Mouse (Mus musculus) cerebellum, adult 2 months (tissue): ENCODE measurements around the gene Fbln2.

Experiments used
- CTCF ChIP-seq: fragments of 200-500 bp; IDR thresholded peaks from 2 replicates; pipeline ENCODE4 v1.5.1; 2011; ENCODE audit warnings: low read depth, mild to moderate bottlenecking, control low read depth, low read length, moderate library complexity, borderline replicate concordance; ENCODE audit not compliant: insufficient read depth
- POLR2A ChIP-seq: fragments of 200-500 bp; IDR thresholded peaks from 2 replicates; pipeline ENCODE4 v1.6.1; 2011; ENCODE audit warnings: low read length, control low read depth, borderline replicate concordance; ENCODE audit not compliant: insufficient read depth

DNA sequence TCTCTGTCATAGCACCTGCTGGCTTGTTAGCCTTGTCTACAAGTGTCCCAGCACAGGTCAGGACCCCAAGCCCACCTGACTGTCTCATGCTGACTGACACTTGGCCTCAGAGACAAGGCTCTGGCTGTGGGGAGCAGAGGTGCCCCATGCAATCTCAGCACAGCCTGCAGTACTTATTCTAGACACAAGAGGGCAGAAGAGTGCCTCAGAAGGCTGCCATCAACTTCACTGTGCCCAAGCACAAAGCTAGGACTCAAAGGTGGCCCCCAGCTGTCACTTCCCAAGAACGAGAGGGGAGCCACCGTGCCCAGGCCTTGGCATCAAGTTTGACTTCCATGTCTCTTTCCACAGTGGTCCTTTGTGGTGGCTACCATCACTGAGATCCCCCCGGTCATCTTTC lies 47.0 kb upstream of the Fbln2 start:
- TF ChIP-seq CTCF (peak; percentile 95), POLR2A (no peak)
